Mouse (Mus musculus): ENCODE data around the gene Sh3kbp1.

GRCm38 (mm10) chrX:159778787-159779186 is 151.7 kb downstream of the Sh3kbp1 start:
- TF ChIP-seq CTCF (IDR thresholded peaks at IDR 0.05; ENCODE audit: borderline replicate concordance, insufficient read depth, low read depth, low read length) (no peak), POLR2A (IDR thresholded peaks at IDR 0.05; ENCODE audit: borderline replicate concordance, insufficient read depth, low read length) (no peak)

All from cerebellum, adult 2 months (tissue).